Mouse (Mus musculus) E14TG2a.4 (cell line): Measurements from ENCODE around the gene Eipr1.

Source experiments
- CTCF ChIP-seq: conservative IDR thresholded peaks from 2 replicates; pipeline ENCODE4 v1.5.1; 2014; ENCODE audit warnings: low read length
- NANOG ChIP-seq: IDR thresholded peaks from 2 replicates; pipeline ENCODE4 v1.6.1; 2014; ENCODE audit warnings: borderline replicate concordance, low read length, mixed read lengths

GRCm38 (mm10) chr12:28896577-28896976, 145.0 kb downstream of the Eipr1 start:
- TF ChIP-seq CTCF (no peak), NANOG (no peak)
